Mouse (Mus musculus): ENCODE measurements around the gene Bicc1. TPM values are rescaled to one million over a fixed set of nuclear protein-coding genes. Genes with fewer than 3 reads are reported as not detected.

The Bicc1 gene
- 1.6 and 1.7 TPM in 2 replicates for total RNA-seq (2014; rRNA removed)
- polyA plus RNA-seq (2012; rRNA removed): 0.75 and 1.0 TPM in 2 replicates

DNA sequence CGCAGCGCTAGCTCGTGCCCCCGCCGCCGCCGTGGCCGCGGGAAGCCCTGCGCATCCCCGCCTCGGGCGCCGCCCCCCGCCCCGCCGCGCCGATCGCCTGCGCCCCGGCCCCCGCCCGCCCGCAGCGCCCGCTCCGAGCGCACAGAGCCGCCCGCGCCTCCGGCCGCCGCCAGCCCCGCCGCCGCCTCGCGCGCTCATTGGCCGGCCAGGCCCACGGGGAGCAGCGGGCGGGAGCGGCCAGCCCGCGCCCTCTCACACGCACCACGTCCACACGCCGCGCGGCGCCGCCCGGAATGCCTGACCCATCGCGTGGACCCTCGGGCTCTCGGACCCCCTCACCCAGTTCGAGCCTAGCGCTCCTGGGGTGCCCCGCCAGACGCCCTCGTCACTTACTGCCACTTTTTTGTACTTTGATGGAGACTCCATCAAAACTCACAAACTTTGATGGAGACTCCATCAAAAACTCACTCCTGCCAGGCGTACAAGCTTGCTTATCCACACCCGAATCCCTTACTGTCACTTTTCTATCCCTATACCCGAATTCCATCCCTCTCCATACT, at the start of gene Bicc1:
Gene Bicc1, minus strand, starts transcription at position 25 of the 560 bp plus-strand sequence.
- 14% methylated on average over 59 of the region's 69 CpGs for WGBS
- Histone ChIP-seq H3K4me1 (ENCODE audit: control insufficient read depth, insufficient read depth, low read length) (0 out of 2 replicates have a peak, but pooled peaks cover 2% of the 10 kb centered on the region), H3K36me3 (ENCODE audit: control insufficient read depth, insufficient read depth, low read length) (no peaks in the 10 kb centered on the region), H3K79me2 (ENCODE audit: control insufficient read depth, insufficient read depth, low read length) (no peaks in the 10 kb centered on the region), H3K27me3 (ENCODE audit: control insufficient read depth, insufficient read depth, low read length) (peaks cover 3% of the 10 kb centered on the region; the same call in 1 of the 2 replicates), H3K27ac (replicated peaks; ENCODE audit: insufficient read depth, low read depth, low read length) (no peak within 1 kb of the TSS; the same call in 1 of the 2 replicates), H3K4me3 (ENCODE audit: insufficient read depth, low read depth, low read length) (peak within 1 kb of the TSS; percentile 57), H3K9ac (ENCODE audit: low read depth, low read length) (peak within 1 kb of the TSS; percentile 76)
- TF ChIP-seq POLR2A (IDR thresholded peaks at IDR 0.05; ENCODE audit: extremely low read depth, insufficient read depth, low read length) (no peak), CTCF (IDR thresholded peaks at IDR 0.05; ENCODE audit: low read depth, low read length) (no peak)
- no peak for DNase-seq (ENCODE audit: extremely low read depth, low read depth, low spot score)

DNA sequence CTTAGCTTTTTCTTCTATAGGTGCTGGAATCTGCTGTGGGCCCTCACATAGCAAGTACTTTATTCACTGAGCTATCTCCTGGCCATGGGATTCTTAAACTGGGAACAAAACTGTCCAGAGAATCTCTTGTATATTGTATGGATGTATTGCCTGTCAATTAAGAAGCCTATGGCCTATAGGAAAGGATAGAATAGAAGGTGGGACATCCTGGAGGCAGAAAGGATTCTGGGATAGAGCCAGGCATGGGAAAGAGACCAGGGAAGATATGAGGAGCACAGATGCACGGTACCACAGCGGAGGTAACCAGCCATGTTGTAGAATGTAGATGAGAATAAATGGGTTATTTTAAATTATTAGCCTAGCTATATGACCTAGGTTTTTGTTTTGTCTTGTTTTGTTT, 42.0 kb upstream of the Bicc1 start:
- H3K36me3 ChIP-seq (ENCODE audit: control insufficient read depth, insufficient read depth, low read length): no peaks in the 10 kb centered on the region
- H3K79me2 ChIP-seq (ENCODE audit: control insufficient read depth, insufficient read depth, low read length): no peaks in the 10 kb centered on the region
- H3K9ac ChIP-seq (ENCODE audit: low read depth, low read length): no peak overlapping the region
- DNase-seq (ENCODE audit: extremely low read depth, low read depth, low spot score): no peak
- H3K27ac ChIP-seq (replicated peaks; ENCODE audit: insufficient read depth, low read depth, low read length): no peak overlapping the region
- H3K4me1 ChIP-seq (ENCODE audit: control insufficient read depth, insufficient read depth, low read length): peaks cover 5% of the 10 kb centered on the region
- TF ChIP-seq CTCF (IDR thresholded peaks at IDR 0.05; ENCODE audit: low read depth, low read length) (no peak), POLR2A (IDR thresholded peaks at IDR 0.05; ENCODE audit: extremely low read depth, insufficient read depth, low read length) (no peak)
- no peak overlapping the region for H3K4me3 ChIP-seq (ENCODE audit: insufficient read depth, low read depth, low read length)
- no peaks in the 10 kb centered on the region for H3K27me3 ChIP-seq (ENCODE audit: control insufficient read depth, insufficient read depth, low read length)
- WGBS: 94% methylated on average over 2 of the region's 2 CpGs

DNA sequence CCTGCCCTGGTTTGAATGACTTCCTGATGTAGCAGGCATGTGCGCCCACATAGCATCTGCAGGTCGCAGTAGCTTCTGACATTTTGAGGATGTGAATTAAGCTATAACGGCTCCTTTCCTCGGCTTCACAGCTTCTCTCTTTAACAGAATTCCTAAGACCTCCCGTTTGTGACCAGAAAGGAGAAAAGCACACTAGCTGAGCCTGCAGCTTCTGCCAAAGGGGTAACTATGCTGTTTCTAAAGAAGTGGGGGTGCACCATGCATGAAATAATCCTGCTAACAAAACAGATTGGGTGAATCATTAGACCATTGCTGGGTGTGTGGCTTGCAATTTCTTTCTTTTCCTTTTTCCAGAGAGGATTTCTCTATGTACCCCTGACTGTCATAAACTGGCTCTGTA, 41.5 kb upstream of the Bicc1 start:
- no peak overlapping the region for H3K9ac ChIP-seq (ENCODE audit: low read depth, low read length)
- no peak for DNase-seq (ENCODE audit: extremely low read depth, low read depth, low spot score)
- 83% methylated on average over 5 of the region's 5 CpGs for WGBS
- no peaks in the 10 kb centered on the region for H3K36me3 ChIP-seq (ENCODE audit: control insufficient read depth, insufficient read depth, low read length)
- no peaks in the 10 kb centered on the region for H3K27me3 ChIP-seq (ENCODE audit: control insufficient read depth, insufficient read depth, low read length)
- H3K4me1 ChIP-seq (ENCODE audit: control insufficient read depth, insufficient read depth, low read length): peaks cover 5% of the 10 kb centered on the region
- TF ChIP-seq POLR2A (IDR thresholded peaks at IDR 0.05; ENCODE audit: extremely low read depth, insufficient read depth, low read length): no peak
- TF ChIP-seq CTCF (IDR thresholded peaks at IDR 0.05; ENCODE audit: low read depth, low read length): no peak
- H3K27ac ChIP-seq (replicated peaks; ENCODE audit: insufficient read depth, low read depth, low read length): no peak overlapping the region
- H3K79me2 ChIP-seq (ENCODE audit: control insufficient read depth, insufficient read depth, low read length): no peaks in the 10 kb centered on the region
- no peak overlapping the region for H3K4me3 ChIP-seq (ENCODE audit: insufficient read depth, low read depth, low read length)

GRCm38 (mm10) chr10:71198676-71199075, 39.2 kb upstream of the Bicc1 start:
- 86% methylated on average over 8 of the region's 8 CpGs for WGBS
- H3K27ac ChIP-seq (replicated peaks; ENCODE audit: insufficient read depth, low read depth, low read length): no peak overlapping the region
- H3K4me3 ChIP-seq (ENCODE audit: insufficient read depth, low read depth, low read length): no peak overlapping the region
- no peak overlapping the region for H3K9ac ChIP-seq (ENCODE audit: low read depth, low read length)
- H3K27me3 ChIP-seq (ENCODE audit: control insufficient read depth, insufficient read depth, low read length): no peaks in the 10 kb centered on the region
- H3K79me2 ChIP-seq (ENCODE audit: control insufficient read depth, insufficient read depth, low read length): no peaks in the 10 kb centered on the region
- H3K36me3 ChIP-seq (ENCODE audit: control insufficient read depth, insufficient read depth, low read length): no peaks in the 10 kb centered on the region
- DNase-seq (ENCODE audit: extremely low read depth, low read depth, low spot score): no peak
- peaks cover 5% of the 10 kb centered on the region for H3K4me1 ChIP-seq (ENCODE audit: control insufficient read depth, insufficient read depth, low read length)
- TF ChIP-seq POLR2A (IDR thresholded peaks at IDR 0.05; ENCODE audit: extremely low read depth, insufficient read depth, low read length): no peak
- TF ChIP-seq CTCF (IDR thresholded peaks at IDR 0.05; ENCODE audit: low read depth, low read length): no peak

- TF ChIP-seq POLR2A (IDR thresholded peaks at IDR 0.05; ENCODE audit: extremely low read depth, insufficient read depth, low read length): no peak
- WGBS: 20% methylated on average over 14 of the region's 14 CpGs
- Histone ChIP-seq H3K36me3 (ENCODE audit: control insufficient read depth, insufficient read depth, low read length) (no peaks in the 10 kb centered on the region), H3K9ac (ENCODE audit: low read depth, low read length) (no peak overlapping the region), H3K4me1 (ENCODE audit: control insufficient read depth, insufficient read depth, low read length) (peaks cover 7% of the 10 kb centered on the region), H3K27me3 (ENCODE audit: control insufficient read depth, insufficient read depth, low read length) (no peaks in the 10 kb centered on the region), H3K27ac (replicated peaks; ENCODE audit: insufficient read depth, low read depth, low read length) (no peak overlapping the region), H3K4me3 (ENCODE audit: insufficient read depth, low read depth, low read length) (no peak overlapping the region), H3K79me2 (ENCODE audit: control insufficient read depth, insufficient read depth, low read length) (no peaks in the 10 kb centered on the region)
- peak; percentile 79 for DNase-seq (ENCODE audit: extremely low read depth, low read depth, low spot score)
Observed at GRCm38 (mm10) chr10:71197036-71197785, 37.7 kb upstream of the Bicc1 start.

DNA sequence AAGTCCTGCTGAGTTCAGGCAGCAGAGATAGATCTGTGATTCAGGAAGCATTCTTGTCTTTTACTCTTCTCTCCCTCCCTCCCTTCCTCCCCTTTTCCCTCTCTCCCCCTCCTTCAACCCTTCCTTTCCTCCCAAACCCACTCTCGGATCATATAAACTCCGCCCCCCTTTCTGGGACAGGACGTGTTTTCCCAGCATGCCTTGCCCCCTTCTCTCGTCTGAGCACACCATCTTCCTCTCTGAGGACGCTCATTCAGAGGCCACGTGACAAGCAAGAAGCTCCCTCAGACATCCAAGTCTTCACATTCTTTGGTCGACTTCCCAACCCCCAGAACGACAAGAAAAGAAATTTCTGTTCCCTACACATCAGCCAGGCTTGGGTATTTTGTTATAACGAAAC, 36.0 kb upstream of the Bicc1 start:
- no peak overlapping the region for H3K27ac ChIP-seq (replicated peaks; ENCODE audit: insufficient read depth, low read depth, low read length)
- H3K27me3 ChIP-seq (ENCODE audit: control insufficient read depth, insufficient read depth, low read length): no peaks in the 10 kb centered on the region
- no peaks in the 10 kb centered on the region for H3K79me2 ChIP-seq (ENCODE audit: control insufficient read depth, insufficient read depth, low read length)
- TF ChIP-seq POLR2A (IDR thresholded peaks at IDR 0.05; ENCODE audit: extremely low read depth, insufficient read depth, low read length) (no peak), CTCF (IDR thresholded peaks at IDR 0.05; ENCODE audit: low read depth, low read length) (no peak)
- no peaks in the 10 kb centered on the region for H3K36me3 ChIP-seq (ENCODE audit: control insufficient read depth, insufficient read depth, low read length)
- H3K9ac ChIP-seq (ENCODE audit: low read depth, low read length): no peak overlapping the region
- DNase-seq (ENCODE audit: extremely low read depth, low read depth, low spot score): no peak
- no peak overlapping the region for H3K4me3 ChIP-seq (ENCODE audit: insufficient read depth, low read depth, low read length)
- peaks cover 7% of the 10 kb centered on the region for H3K4me1 ChIP-seq (ENCODE audit: control insufficient read depth, insufficient read depth, low read length)
- WGBS: 76% methylated on average over 9 of the region's 9 CpGs
